Mouse (Mus musculus) heart, postnatal 0 days (tissue): ENCODE results near the gene Gm21293. TPM values are rescaled to one million over a fixed set of nuclear protein-coding genes. Genes with fewer than 3 reads are reported as not detected.
"Not testable (repeated sequence)": the region's sequence is repeated elsewhere in the genome, so short reads cannot be mapped to it uniquely, and the experiment has no call there.

Source experiments
- ATAC-seq: fragments of 200-750 bp; cut with Nextera tagmentation; 2 replicates; pipeline ENCODE4 v1.8.0; 2017; ENCODE audit warnings: low read depth, moderate number of reproducible peaks, moderate library complexity; ENCODE audit not compliant: insufficient read depth
- DNase-seq: peaks from one replicate; pipeline ENCODE4 v3.0.0-alpha.2; 2016; ENCODE audit warnings: low spot score
- H3K27ac ChIP-seq: fragments of 300-500 bp; sonication (generic); 2 replicates; pipeline ENCODE4 v1.5.1; 2014; ENCODE audit warnings: low read depth, mild to moderate bottlenecking
- H3K27me3 ChIP-seq: fragments of 300-500 bp; sonication (generic); 2 replicates; pipeline ENCODE4 v1.6.1; 2014; ENCODE audit warnings: low read length, mixed read lengths; ENCODE audit not compliant: control insufficient read depth, insufficient read depth
- H3K36me3 ChIP-seq: fragments of 300-500 bp; sonication (generic); replicated peaks from 2 replicates; pipeline ENCODE4 v1.6.1; 2014; ENCODE audit warnings: low read length, mixed read lengths; ENCODE audit not compliant: control insufficient read depth, insufficient read depth
- H3K4me1 ChIP-seq: fragments of 300-500 bp; sonication (generic); 2 replicates; pipeline ENCODE4 v1.6.1; 2014; ENCODE audit warnings: antibody characterized with exemption; ENCODE audit not compliant: control insufficient read depth, insufficient read depth
- H3K4me2 ChIP-seq: fragments of 300-500 bp; sonication (generic); 2 replicates; pipeline ENCODE4 v1.6.1; 2014; ENCODE audit warnings: low read depth, mild to moderate bottlenecking, low read length, moderate library complexity
- H3K4me3 ChIP-seq: fragments of 300-500 bp; sonication (generic); 2 replicates; pipeline ENCODE4 v1.5.1; 2014; ENCODE audit warnings: low read depth, low read length
- H3K9ac ChIP-seq: fragments of 300-500 bp; sonication (generic); replicated peaks from 2 replicates; pipeline ENCODE4 v1.6.1; 2014; ENCODE audit warnings: low read depth, low read length, mixed read lengths
- H3K9me3 ChIP-seq: fragments of 300-500 bp; sonication (generic); replicated peaks from 2 replicates; pipeline ENCODE4 v1.6.1; 2016; ENCODE audit warnings: low read length; ENCODE audit not compliant: control insufficient read depth
- CTCF ChIP-seq: IDR thresholded peaks from 2 replicates; pipeline ENCODE4 v1.5.1; 2016; ENCODE audit warnings: antibody characterized with exemption, control low read depth, low read depth
- EP300 ChIP-seq: IDR thresholded peaks from 2 replicates; pipeline ENCODE4 v1.6.1; 2016; ENCODE audit warnings: antibody characterized with exemption, low read depth
- WGBS: fragments of 180-500 bp; shearing (Covaris S2); extraction: QIAGEN DNeasy Blood & Tissue Kit; methylation state at CpG from one replicate; pipeline ENCODE4 v1.1.7; 2014; 5-methylcytosine and 5-hydroxymethylcytosine counted together
- polyA plus RNA-seq: library from polyadenylated mRNA; unstranded; fragments of >200 nt; fragmentation: Nextera tagmentation; extraction: Ambion mirVana; gene quantifications from 2 replicates; pipeline ENCODE4 v1.2.1, GENCODE M21; 2015
- total RNA-seq: library from RNA; depleted of rRNA; stranded (reverse); fragments of >200 nt; gene quantifications from 2 replicates; pipeline ENCODE4 v1.2.3, GENCODE M21; 2014; ENCODE audit warnings: low replicate concordance; rRNA removed

Gm21293 gene
- total RNA-seq = not detected in 2 replicates
- polyA plus RNA-seq = not detected in 2 replicates

- H3K27ac ChIP-seq, DNase-seq, H3K9me3 ChIP-seq, H3K4me1 ChIP-seq, H3K27me3 ChIP-seq, H3K4me3 ChIP-seq, H3K9ac ChIP-seq, H3K4me2 ChIP-seq, ATAC-seq, H3K36me3 ChIP-seq: not testable (repeated sequence)
- no CpG with 5 or more reads among the region's 3 CpGs for WGBS
Measured at GRCm38 (mm10) chr10:104142687-104143086, at the start of gene Gm21293. Gene Gm21293, plus strand, starts transcription at chr10:104142987.

- H3K4me1 ChIP-seq = no peaks in the 10 kb centered on the region
- no peak overlapping the region for H3K9ac ChIP-seq
- no peak for DNase-seq
- TF ChIP-seq EP300 (no peak), CTCF (no peak)
- H3K27ac ChIP-seq = no peak overlapping the region
- H3K4me2 ChIP-seq = no peak overlapping the region
- H3K9me3 ChIP-seq = no peaks in the 10 kb centered on the region
- no peaks in the 10 kb centered on the region for H3K36me3 ChIP-seq
- ATAC-seq = no peak
- 59% methylated on average over 3 of the region's 3 CpGs for WGBS
- no peak overlapping the region for H3K4me3 ChIP-seq
- no peaks in the 10 kb centered on the region for H3K27me3 ChIP-seq
Measured at GRCm38 (mm10) chr10:104110044-104110443, 32.7 kb upstream of the Gm21293 start.

DNA sequence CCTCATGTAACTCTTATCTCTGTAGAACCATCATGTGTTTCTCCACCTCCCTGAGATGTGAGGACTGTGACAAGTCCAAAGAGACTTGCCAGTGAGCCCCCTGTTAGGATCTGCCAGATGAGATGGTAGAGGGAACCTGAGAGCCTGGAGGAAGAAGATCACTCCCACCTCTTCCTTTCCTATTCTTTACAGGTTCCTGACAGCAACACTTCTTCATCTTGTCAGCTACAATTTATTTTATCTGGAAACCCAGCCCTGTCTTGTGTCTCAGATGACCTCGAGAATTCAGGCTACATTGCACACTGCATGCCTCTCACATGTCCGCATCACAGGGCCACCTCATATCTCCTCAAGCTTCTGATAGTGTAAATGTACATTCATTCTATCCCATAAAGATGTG, 24.5 kb upstream of the Gm21293 start:
- H3K36me3 ChIP-seq = no peaks in the 10 kb centered on the region
- WGBS = 29% methylated on average over 2 of the region's 2 CpGs
- no peaks in the 10 kb centered on the region for H3K4me1 ChIP-seq
- no peak for TF ChIP-seq EP300
- no peak for TF ChIP-seq CTCF
- no peaks in the 10 kb centered on the region for H3K27me3 ChIP-seq
- ATAC-seq (no peak), DNase-seq (no peak)
- no peak overlapping the region for H3K4me3 ChIP-seq
- no peak overlapping the region for H3K4me2 ChIP-seq
- no peaks in the 10 kb centered on the region for H3K9me3 ChIP-seq
- H3K9ac ChIP-seq = no peak overlapping the region
- no peak overlapping the region for H3K27ac ChIP-seq

- H3K4me2 ChIP-seq, H3K4me1 ChIP-seq, ATAC-seq, H3K9ac ChIP-seq, H3K36me3 ChIP-seq, H3K4me3 ChIP-seq, DNase-seq, H3K27ac ChIP-seq, H3K27me3 ChIP-seq, H3K9me3 ChIP-seq: not testable (repeated sequence)
- no CpG with 5 or more reads among the region's 3 CpGs for WGBS
Measured at GRCm38 (mm10) chr10:104151197-104151596, 8.4 kb downstream of the Gm21293 start, which contains the start of gene Gm6763. Gene Gm6763, plus strand, starts transcription at chr10:104151497.

- not testable (repeated sequence) for H3K27me3 ChIP-seq, H3K36me3 ChIP-seq, H3K4me2 ChIP-seq, H3K27ac ChIP-seq, H3K9ac ChIP-seq, H3K4me1 ChIP-seq, ATAC-seq, H3K9me3 ChIP-seq, DNase-seq, H3K4me3 ChIP-seq
- WGBS = no CpG with 5 or more reads among the region's 3 CpGs
Measured at GRCm38 (mm10) chr10:104159706-104160105, 16.9 kb downstream of the Gm21293 start, which contains the start of gene Gm8764. Gene Gm8764, plus strand, starts transcription at chr10:104160006.

DNA sequence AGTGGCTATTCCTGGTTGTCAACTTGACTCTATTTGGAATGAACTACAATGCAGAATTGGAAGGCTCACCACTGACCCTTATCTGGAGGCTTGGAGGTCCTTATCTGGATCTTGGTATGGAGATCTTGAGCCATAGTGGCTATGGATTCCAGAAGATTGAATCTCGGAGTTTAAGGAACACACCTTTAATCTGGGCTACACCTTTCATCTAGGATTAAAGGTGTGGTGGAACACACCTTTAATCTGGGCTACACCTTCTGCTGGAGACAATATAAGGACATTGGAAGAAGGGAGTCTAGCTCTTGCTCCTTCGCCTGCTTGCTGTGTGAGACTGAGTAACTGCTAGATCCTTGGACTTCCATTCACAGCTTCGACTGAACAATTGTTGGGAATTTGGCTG, 25.4 kb downstream of the Gm21293 start, which contains the start of gene Gm21304:
TSS of gene Gm21304 (plus strand) at position 301 of the 400 bp plus-strand sequence.
- not testable (repeated sequence) for ATAC-seq, H3K36me3 ChIP-seq, H3K4me1 ChIP-seq, H3K27ac ChIP-seq, H3K27me3 ChIP-seq, H3K4me3 ChIP-seq, H3K9ac ChIP-seq, H3K4me2 ChIP-seq, DNase-seq, H3K9me3 ChIP-seq
- WGBS = no CpG with 5 or more reads among the region's 3 CpGs

DNA sequence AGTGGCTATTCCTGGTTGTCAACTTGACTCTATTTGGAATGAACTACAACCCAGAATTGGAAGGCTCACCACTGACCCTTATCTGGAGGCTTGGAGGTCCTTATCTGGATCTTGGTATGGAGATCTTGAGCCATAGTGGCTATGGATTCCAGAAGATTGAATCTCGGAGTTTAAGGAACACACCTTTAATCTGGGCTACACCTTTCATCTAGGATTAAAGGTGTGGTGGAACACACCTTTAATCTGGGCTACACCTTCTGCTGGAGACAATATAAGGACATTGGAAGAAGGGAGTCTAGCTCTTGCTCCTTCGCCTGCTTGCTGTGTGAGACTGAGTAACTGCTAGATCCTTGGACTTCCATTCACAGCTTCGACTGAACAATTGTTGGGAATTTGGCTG, 33.9 kb downstream of the Gm21293 start, which contains the start of gene Gm21312:
TSS of gene Gm21312 (plus strand) at position 301 of the 400 bp plus-strand sequence.
- not testable (repeated sequence) for H3K4me2 ChIP-seq, H3K4me3 ChIP-seq, H3K27me3 ChIP-seq, H3K4me1 ChIP-seq, H3K9me3 ChIP-seq, H3K36me3 ChIP-seq, H3K27ac ChIP-seq, DNase-seq, ATAC-seq, H3K9ac ChIP-seq
- no CpG with 5 or more reads among the region's 3 CpGs for WGBS

GRCm38 (mm10) chr10:104185233-104185632, 42.4 kb downstream of the Gm21293 start, which contains the start of gene Gm20765:
Gene Gm20765, plus strand, starts transcription at chr10:104185533.
- H3K36me3 ChIP-seq, H3K9me3 ChIP-seq, H3K27ac ChIP-seq, H3K4me1 ChIP-seq, H3K9ac ChIP-seq, DNase-seq, H3K27me3 ChIP-seq, ATAC-seq, H3K4me2 ChIP-seq, H3K4me3 ChIP-seq: not testable (repeated sequence)
- no CpG with 5 or more reads among the region's 3 CpGs for WGBS
